Mouse (Mus musculus): ENCODE measurements around the gene Bach2. TPM values are rescaled to one million over a fixed set of nuclear protein-coding genes. Genes with fewer than 3 reads are reported as not detected.
A peak's percentile ranks its signal among the peaks of the same experiment; 100 is the strongest.

Bach2 gene
- total and polyA plus RNA-seq, 2 experiments from 2014 or later = 16.0 to 19.0 TPM

GRCm38 (mm10) chr4:32302668-32303067, 64.1 kb downstream of the Bach2 start:
- DNase-seq (peak; percentile 44), ATAC-seq (peak; percentile 5; the same call in 1 of the 2 replicates)
- no peak overlapping the region for H3K4me3 ChIP-seq (ENCODE audit: low read depth, low read length)
- no peaks in the 10 kb centered on the region for H3K36me3 ChIP-seq (ENCODE audit: insufficient read depth)
- H3K9me3 ChIP-seq (ENCODE audit: low read length) = no peaks in the 10 kb centered on the region
- peaks cover 29% of the 10 kb centered on the region for H3K4me1 ChIP-seq (ENCODE audit: insufficient read depth)
- TF ChIP-seq CTCF (IDR thresholded peaks at IDR 0.05; ENCODE audit: low read depth) = no peak
- H3K27ac ChIP-seq (ENCODE audit: low read depth, low read length) = peak overlapping the region; percentile 87
- no peaks in the 10 kb centered on the region for H3K27me3 ChIP-seq (ENCODE audit: insufficient read depth, low read length)
- peak overlapping the region; percentile 43 for H3K9ac ChIP-seq
- H3K4me2 ChIP-seq (ENCODE audit: low read depth) = peak overlapping the region; percentile 27; the same call in 1 of the 2 replicates
- 39% methylated on average over 5 of the region's 5 CpGs for WGBS

- Histone ChIP-seq H3K4me1 (ENCODE audit: insufficient read depth) (peaks cover 29% of the 10 kb centered on the region), H3K9ac (peak overlapping the region; percentile 43)
Observed at GRCm38 (mm10) chr4:32303076-32303475, 64.5 kb downstream of the Bach2 start.

GRCm38 (mm10) chr4:32303674-32304073, 65.1 kb downstream of the Bach2 start:
- WGBS = 6% methylated on average over 8 of the region's 8 CpGs
- Histone ChIP-seq H3K36me3 (ENCODE audit: insufficient read depth) (no peaks in the 10 kb centered on the region), H3K4me1 (ENCODE audit: insufficient read depth) (peaks cover 29% of the 10 kb centered on the region), H3K4me3 (ENCODE audit: low read depth, low read length) (no peak overlapping the region), H3K4me2 (ENCODE audit: low read depth) (peak overlapping the region; percentile 27; the same call in 1 of the 2 replicates), H3K9ac (no peak overlapping the region; the same call in 1 of the 2 replicates), H3K9me3 (ENCODE audit: low read length) (no peaks in the 10 kb centered on the region), H3K27ac (ENCODE audit: low read depth, low read length) (peak overlapping the region; percentile 87), H3K27me3 (ENCODE audit: insufficient read depth, low read length) (no peaks in the 10 kb centered on the region)
- ATAC-seq = peak; percentile 87
- TF ChIP-seq CTCF (IDR thresholded peaks at IDR 0.05; ENCODE audit: low read depth) = no peak
- DNase-seq = peak; percentile 96

More at GRCm38 (mm10) chr4:32303076-32303475, 64.5 kb downstream of the Bach2 start:
- no peak for TF ChIP-seq CTCF (IDR thresholded peaks at IDR 0.05; ENCODE audit: low read depth)
- Histone ChIP-seq H3K4me2 (ENCODE audit: low read depth) (peak overlapping the region; percentile 27; the same call in 1 of the 2 replicates), H3K27me3 (ENCODE audit: insufficient read depth, low read length) (no peaks in the 10 kb centered on the region), H3K36me3 (ENCODE audit: insufficient read depth) (no peaks in the 10 kb centered on the region), H3K9me3 (ENCODE audit: low read length) (no peaks in the 10 kb centered on the region), H3K27ac (ENCODE audit: low read depth, low read length) (peak overlapping the region; percentile 87), H3K4me3 (ENCODE audit: low read depth, low read length) (no peak overlapping the region)
- 5% methylated on average over 4 of the region's 4 CpGs for WGBS
- peak; percentile 72 for DNase-seq
- peak; percentile 65 for ATAC-seq

- Histone ChIP-seq H3K4me2 (ENCODE audit: low read depth) (peak overlapping the region; percentile 11), H3K36me3 (ENCODE audit: insufficient read depth) (no peaks in the 10 kb centered on the region), H3K9me3 (ENCODE audit: low read length) (no peaks in the 10 kb centered on the region), H3K4me1 (ENCODE audit: insufficient read depth) (peaks cover 29% of the 10 kb centered on the region), H3K27ac (ENCODE audit: low read depth, low read length) (peak overlapping the region; percentile 87), H3K4me3 (ENCODE audit: low read depth, low read length) (no peak overlapping the region), H3K9ac (peak overlapping the region; percentile 23; the same call in 1 of the 2 replicates), H3K27me3 (ENCODE audit: insufficient read depth, low read length) (no peaks in the 10 kb centered on the region)
- DNase-seq (peak; percentile 50), ATAC-seq (peak; percentile 32)
- 12% methylated on average over 6 of the region's 6 CpGs for WGBS
- TF ChIP-seq CTCF (IDR thresholded peaks at IDR 0.05; ENCODE audit: low read depth) = no peak
Observed at GRCm38 (mm10) chr4:32304221-32304703, 65.7 kb downstream of the Bach2 start.

GRCm38 (mm10) chr4:32305036-32305615, 66.5 kb downstream of the Bach2 start:
- 33% methylated on average over 18 of the region's 18 CpGs for WGBS
- Histone ChIP-seq H3K9me3 (ENCODE audit: low read length) (no peaks in the 10 kb centered on the region), H3K4me1 (ENCODE audit: insufficient read depth) (peaks cover 29% of the 10 kb centered on the region), H3K27me3 (ENCODE audit: insufficient read depth, low read length) (no peaks in the 10 kb centered on the region), H3K9ac (peak overlapping the region; percentile 23; the same call in 1 of the 2 replicates), H3K4me3 (ENCODE audit: low read depth, low read length) (no peak overlapping the region), H3K4me2 (ENCODE audit: low read depth) (peak overlapping the region; percentile 11), H3K27ac (ENCODE audit: low read depth, low read length) (peak overlapping the region; percentile 87; the same call in 1 of the 2 replicates), H3K36me3 (ENCODE audit: insufficient read depth) (no peaks in the 10 kb centered on the region)
- no peak for TF ChIP-seq CTCF (IDR thresholded peaks at IDR 0.05; ENCODE audit: low read depth)
- ATAC-seq (no peak), DNase-seq (peak; percentile 60)

- Histone ChIP-seq H3K27me3 (ENCODE audit: insufficient read depth, low read length) (no peaks in the 10 kb centered on the region), H3K4me2 (ENCODE audit: low read depth) (no peak overlapping the region), H3K36me3 (ENCODE audit: insufficient read depth) (no peaks in the 10 kb centered on the region), H3K9me3 (ENCODE audit: low read length) (no peaks in the 10 kb centered on the region), H3K27ac (ENCODE audit: low read depth, low read length) (0 out of 2 replicates have a peak overlapping the region, but pooled peaks have one; percentile 36), H3K9ac (no peak overlapping the region), H3K4me3 (ENCODE audit: low read depth, low read length) (no peak overlapping the region), H3K4me1 (ENCODE audit: insufficient read depth) (peaks cover 29% of the 10 kb centered on the region)
- no peak for TF ChIP-seq CTCF (IDR thresholded peaks at IDR 0.05; ENCODE audit: low read depth)
- no peak for DNase-seq
- WGBS = 65% methylated on average over 6 of the region's 6 CpGs
- no peak for ATAC-seq
Observed at GRCm38 (mm10) chr4:32305683-32306082, 67.1 kb downstream of the Bach2 start.

- whole genome bisulfite sequencing = 50% methylated on average over 3 of the region's 3 CpGs
- H3K27ac ChIP-seq (ENCODE audit: low read depth, low read length) = no peak overlapping the region
- H3K9me3 ChIP-seq (ENCODE audit: low read length) = no peaks in the 10 kb centered on the region
- TF ChIP-seq CTCF (IDR thresholded peaks at IDR 0.05; ENCODE audit: low read depth) = no peak
- no peak overlapping the region for H3K4me3 ChIP-seq (ENCODE audit: low read depth, low read length)
- H3K4me2 ChIP-seq (ENCODE audit: low read depth) = no peak overlapping the region
- DNase-seq (no peak), ATAC-seq (no peak)
- H3K27me3 ChIP-seq (ENCODE audit: insufficient read depth, low read length) = no peaks in the 10 kb centered on the region
- no peak overlapping the region; the same call in 1 of the 2 replicates for H3K9ac ChIP-seq
- H3K4me1 ChIP-seq (ENCODE audit: insufficient read depth) = peaks cover 29% of the 10 kb centered on the region
- no peaks in the 10 kb centered on the region for H3K36me3 ChIP-seq (ENCODE audit: insufficient read depth)
Observed at GRCm38 (mm10) chr4:32306169-32306792, 67.7 kb downstream of the Bach2 start.
